Mouse (Mus musculus) cerebellum, adult 2 months (tissue): ENCODE measurements around the gene Ryr3. TPM values are rescaled to one million over a fixed set of nuclear protein-coding genes. Genes with fewer than 3 reads are reported as not detected.

Source experiments
- DNase-seq, 2 experiments: peaks; one replicate each; pipeline ENCODE4 v3.0.0; 2021
- H3K27ac ChIP-seq: fragments of 200-500 bp; 2 replicates; pipeline ENCODE4 v1.5.1; 2012; ENCODE audit warnings: low read length, control low read depth, inconsistent platforms; ENCODE audit not compliant: insufficient read depth
- H3K27me3 ChIP-seq: fragments of 200-500 bp; 2 replicates; pipeline ENCODE4 v1.6.1; 2012; ENCODE audit warnings: inconsistent platforms, mild to moderate bottlenecking, low read length, moderate library complexity; ENCODE audit not compliant: control insufficient read depth, insufficient read depth
- H3K4me1 ChIP-seq: fragments of 200-500 bp; 2 replicates; pipeline ENCODE4 v1.6.1; 2011; ENCODE audit warnings: low read length; ENCODE audit not compliant: control insufficient read depth, insufficient read depth
- H3K4me3 ChIP-seq: fragments of 200-500 bp; replicated peaks from 2 replicates; pipeline ENCODE3; 2011; ENCODE audit warnings: mild to moderate bottlenecking, low read depth, low read length, control low read depth; ENCODE audit not compliant: insufficient read depth
- CTCF ChIP-seq: fragments of 200-500 bp; IDR thresholded peaks from 2 replicates; pipeline ENCODE4 v1.5.1; 2011; ENCODE audit warnings: low read depth, mild to moderate bottlenecking, control low read depth, low read length, moderate library complexity, borderline replicate concordance; ENCODE audit not compliant: insufficient read depth
- POLR2A ChIP-seq: fragments of 200-500 bp; IDR thresholded peaks from 2 replicates; pipeline ENCODE4 v1.6.1; 2011; ENCODE audit warnings: low read length, control low read depth, borderline replicate concordance; ENCODE audit not compliant: insufficient read depth
- WGBS: fragments of 180-500 bp; shearing (Covaris S2); methylation state at CpG from one replicate; pipeline ENCODE4 v1.1.7; 2018; 5-methylcytosine and 5-hydroxymethylcytosine counted together
- polyA plus RNA-seq: library from polyadenylated mRNA; depleted of rRNA; stranded (reverse); fragments of >200 nt; gene quantifications from 2 replicates; pipeline ENCODE4 v1.2.3, GENCODE M21; 2012

Gene Ryr3
- polyA plus RNA-seq, 1 experiment: 16.9 TPM

DNA sequence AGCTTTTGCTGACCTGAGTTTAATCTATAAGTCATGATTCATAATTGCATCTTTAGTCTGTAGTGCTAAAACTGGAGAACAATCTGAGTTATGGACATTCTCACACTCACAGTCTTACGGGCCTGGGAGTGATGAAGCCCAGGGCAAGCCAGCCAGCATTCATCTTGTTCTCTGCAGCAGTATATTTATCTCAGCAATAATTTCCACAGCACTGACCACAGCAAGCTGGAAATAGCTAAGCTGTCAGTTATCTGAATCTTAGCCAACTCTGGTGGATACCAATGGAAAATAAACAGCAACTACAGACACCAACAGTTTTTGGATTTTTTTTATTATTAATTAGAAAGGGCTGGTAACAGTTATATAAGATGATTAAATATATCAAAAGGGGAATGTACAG is 335.5 kb downstream of the Ryr3 start:
- Histone ChIP-seq H3K4me3 (no peak overlapping the region), H3K27me3 (no peaks in the 10 kb centered on the region), H3K27ac (peak overlapping the region; percentile 66; the same call in 1 of the 2 replicates), H3K4me1 (peaks cover 14% of the 10 kb centered on the region; the same call in 1 of the 2 replicates)
- TF ChIP-seq CTCF (no peak), POLR2A (no peak)
- DNase-seq: peak; percentile 45 to 83
- 4% methylated on average over 1 of the region's 1 CpGs for WGBS

DNA sequence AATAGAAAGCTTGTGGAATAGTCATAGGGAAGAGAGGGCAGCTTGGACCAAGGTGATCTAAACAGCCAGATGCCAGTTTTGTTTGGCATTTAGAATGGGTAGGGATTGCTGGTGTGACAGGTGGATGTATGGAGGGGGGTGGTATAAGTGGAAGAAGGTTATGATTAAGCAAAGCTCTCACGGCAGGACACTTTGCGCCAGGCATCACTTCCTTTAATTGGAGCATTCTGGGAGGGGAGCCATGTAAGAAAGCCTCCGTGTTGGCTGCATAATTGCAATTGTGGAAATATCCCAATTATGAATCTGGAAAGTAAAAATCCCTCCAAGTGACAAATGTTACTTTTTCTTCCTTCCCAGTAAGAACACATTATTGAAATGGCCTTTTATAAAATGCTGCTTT is 339.5 kb downstream of the Ryr3 start:
- Histone ChIP-seq H3K27ac (peak overlapping the region; percentile 34; the same call in 1 of the 2 replicates), H3K27me3 (no peaks in the 10 kb centered on the region), H3K4me1 (peaks cover 14% of the 10 kb centered on the region; the same call in 1 of the 2 replicates), H3K4me3 (no peak overlapping the region)
- peak; percentile 40 to 77 for DNase-seq
- 11% methylated on average over 3 of the region's 3 CpGs for WGBS
- no peak for TF ChIP-seq POLR2A
- no peak for TF ChIP-seq CTCF

DNA sequence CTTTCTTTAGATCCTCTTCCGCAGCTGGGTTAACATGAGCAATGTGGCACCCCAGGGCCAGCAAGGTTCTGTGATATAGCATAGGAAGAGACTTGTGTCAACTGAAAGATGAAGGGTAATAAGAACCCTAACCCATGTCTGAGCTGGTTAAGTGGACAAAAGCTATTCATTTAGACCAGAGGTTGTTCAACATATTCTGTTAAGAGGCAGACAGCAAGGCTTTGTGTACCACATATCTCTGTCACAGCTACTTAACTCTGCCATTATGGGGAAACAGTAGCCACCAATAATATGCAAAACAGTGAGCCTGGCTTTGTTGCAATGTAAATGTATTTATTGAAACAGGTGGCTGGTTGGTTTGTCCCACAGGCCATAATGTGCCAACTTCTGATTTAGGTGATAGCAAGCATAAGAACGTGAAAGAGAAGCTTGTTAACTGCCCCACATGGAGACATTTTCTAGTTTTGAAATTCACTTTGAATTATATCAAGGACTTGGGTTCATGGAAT is 350.8 kb downstream of the Ryr3 start:
- TF ChIP-seq CTCF (no peak), POLR2A (no peak)
- H3K4me1 ChIP-seq: no peaks in the 10 kb centered on the region
- no peak overlapping the region for H3K4me3 ChIP-seq
- no peaks in the 10 kb centered on the region for H3K27me3 ChIP-seq
- H3K27ac ChIP-seq: no peak overlapping the region
- WGBS: 60% methylated on average over 2 of the region's 2 CpGs
- DNase-seq: no peak

GRCm38 (mm10) chr2:112861792-112862191 is 355.1 kb downstream of the Ryr3 start:
- DNase-seq: no peak
- H3K27me3 ChIP-seq: no peaks in the 10 kb centered on the region
- 83% methylated on average over 4 of the region's 4 CpGs for WGBS
- H3K4me1 ChIP-seq: no peaks in the 10 kb centered on the region
- no peak for TF ChIP-seq POLR2A
- no peak for TF ChIP-seq CTCF
- H3K4me3 ChIP-seq: no peak overlapping the region
- no peak overlapping the region for H3K27ac ChIP-seq

DNA sequence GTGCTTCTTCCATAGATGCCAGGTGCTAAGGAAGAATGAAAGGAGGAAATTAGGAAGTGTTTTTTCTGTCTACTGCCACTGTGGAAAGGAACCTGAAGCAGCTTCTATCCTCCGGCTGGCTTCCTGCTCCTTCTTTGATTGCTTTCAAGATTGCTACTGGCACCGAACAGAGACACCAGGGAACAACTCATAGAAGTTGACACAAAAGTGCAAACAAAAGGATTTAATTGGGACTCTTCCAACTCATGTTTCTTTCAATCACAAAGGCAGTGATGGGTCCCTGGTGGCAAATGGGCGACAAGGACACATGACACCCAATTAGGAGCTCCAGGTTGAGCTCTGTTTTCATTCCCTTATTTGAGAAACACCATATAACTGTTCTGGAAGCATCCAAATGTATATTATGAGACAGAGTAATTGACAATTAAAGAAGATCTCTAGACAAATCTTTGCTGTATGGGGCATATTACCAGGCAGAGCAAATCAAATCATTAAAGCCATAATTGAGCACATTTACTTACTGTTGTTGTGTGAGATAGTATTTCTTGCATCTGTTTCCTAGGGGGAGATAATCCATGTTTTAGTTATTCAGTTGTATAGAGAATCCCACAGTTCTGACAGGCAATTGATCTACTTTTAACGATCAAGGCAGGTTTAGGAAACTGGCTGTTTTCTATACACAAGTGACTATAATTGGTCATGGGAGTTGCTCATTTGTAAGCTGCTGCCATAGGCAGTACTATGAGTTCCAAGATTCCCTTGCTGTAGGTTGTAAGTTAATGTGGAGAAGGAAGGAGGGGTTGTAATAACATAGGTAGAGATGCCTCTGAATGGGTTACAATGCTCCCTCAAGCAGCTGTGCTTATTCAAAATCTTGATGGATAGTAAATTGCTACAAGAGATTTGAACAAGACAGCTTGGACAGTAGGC is 371.0 kb downstream of the Ryr3 start:
- no peak for DNase-seq
- H3K4me3 ChIP-seq: no peak overlapping the region
- no peak for TF ChIP-seq CTCF
- TF ChIP-seq POLR2A: no peak
- no peaks in the 10 kb centered on the region; the same call in 1 of the 2 replicates for H3K4me1 ChIP-seq
- H3K27me3 ChIP-seq: no peaks in the 10 kb centered on the region
- no peak overlapping the region for H3K27ac ChIP-seq
- 51% methylated on average over 4 of the region's 4 CpGs for WGBS

DNA sequence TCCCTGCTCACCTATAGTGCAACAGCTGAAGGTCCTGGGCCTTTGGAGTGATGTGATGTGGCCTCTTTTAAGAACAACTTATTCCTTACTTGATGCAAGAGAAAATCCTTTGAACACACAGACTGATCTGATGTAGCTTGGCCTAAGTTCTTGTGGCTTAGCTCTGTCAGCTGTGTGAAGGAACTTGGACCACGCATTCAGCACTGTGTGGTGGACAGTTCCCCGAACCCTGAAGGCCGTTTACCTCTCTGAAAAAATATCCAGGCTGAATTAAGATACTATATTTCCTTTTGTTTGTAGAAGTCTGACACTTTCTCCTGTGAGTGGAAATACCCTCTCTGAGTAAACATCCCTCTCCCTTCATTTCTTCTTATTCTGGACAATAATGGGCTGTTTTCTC is 374.0 kb downstream of the Ryr3 start:
- H3K4me1 ChIP-seq: no peaks in the 10 kb centered on the region; the same call in 1 of the 2 replicates
- H3K4me3 ChIP-seq: no peak overlapping the region
- no peak for TF ChIP-seq CTCF
- no peak for TF ChIP-seq POLR2A
- DNase-seq: no peak
- no peaks in the 10 kb centered on the region for H3K27me3 ChIP-seq
- WGBS: 48% methylated on average over 3 of the region's 3 CpGs
- no peak overlapping the region for H3K27ac ChIP-seq

GRCm38 (mm10) chr2:112831423-112832305 is 385.2 kb downstream of the Ryr3 start:
- TF ChIP-seq CTCF: no peak
- no peak for TF ChIP-seq POLR2A
- no peaks in the 10 kb centered on the region for H3K4me1 ChIP-seq
- DNase-seq: no peak
- 26% methylated on average over 4 of the region's 4 CpGs for WGBS
- no peak overlapping the region for H3K4me3 ChIP-seq
- H3K27ac ChIP-seq: no peak overlapping the region
- no peaks in the 10 kb centered on the region for H3K27me3 ChIP-seq
